Mouse (Mus musculus): ENCODE results near the gene Olfr804.

GRCm38 (mm10) chr10:129673765-129674164, 29.2 kb upstream of the Olfr804 start, which contains the start of gene Olfr801:
- TF ChIP-seq POLR2A (IDR thresholded peaks at IDR 0.05; ENCODE audit: borderline replicate concordance, extremely low read depth, low read depth, low read length): no peak
- TF ChIP-seq CTCF (IDR thresholded peaks at IDR 0.05; ENCODE audit: insufficient read depth, low read length): no peak
